Comparison of ENCODE assay signal across 13 mouse cellular contexts in genomic region chr6:119051721-119052120, GRCm38 (mm10).
DNase-seq lines count a peak whose midpoint lies in the region; ATAC-seq and TF ChIP-seq lines count a peak whose summit lies in the region.
"Had no signal": no experiment of that assay in that cellular context is flagged by ENCODE, and none has a peak within 500 bp of the region (broad histone marks: within the 10 kb centered on the region; RNA-seq: fewer than 3 reads in every experiment).

No protein-coding gene starts in this region.

- TF ChIP-seq POLR2A in kidney, adult 2 months (IDR thresholded peaks at IDR 0.05; ENCODE audit: low read depth, low read length): no peak

- TF ChIP-seq CTCF in intestine, postnatal 0 days (IDR thresholded peaks at IDR 0.05; ENCODE audit: low read depth): no peak
- TF ChIP-seq CTCF in kidney, adult 2 months (conservative IDR thresholded peaks at IDR 0.05; ENCODE audit: insufficient read depth, insufficient read length, low read depth, low read length): no peak

- H3K27ac ChIP-seq in intestine, embryonic 15.5 days: 0 out of 2 replicates have a peak overlapping the region, but pooled peaks have one; percentile 36
- H3K27ac ChIP-seq in intestine, postnatal 0 days (ENCODE audit: low read depth, low read length): no peak overlapping the region
- H3K27ac ChIP-seq in stomach, embryonic 14.5 days (ENCODE audit: low read length): peak overlapping the region; percentile 33; the same call in 1 of the 2 replicates
- no peak overlapping the region for H3K27ac ChIP-seq in kidney, adult 2 months (ENCODE audit: insufficient read depth, low read depth, low read length)
- H3K27ac ChIP-seq: hindbrain, embryonic 13.5 days; liver, embryonic 12.5 days had no signal

- ATAC-seq in intestine, embryonic 15.5 days: no peak
- no peak for ATAC-seq in intestine, postnatal 0 days
- no peak for ATAC-seq in stomach, embryonic 14.5 days (ENCODE audit: insufficient number of reproducible peaks, insufficient read depth, low FRiP score, low read depth)
- ATAC-seq: liver, embryonic 12.5 days had no signal

- H3K4me1 ChIP-seq in intestine, embryonic 15.5 days (replicated peaks): 0 out of 2 replicates have a peak, but pooled peaks cover 10% of the 10 kb centered on the region
- H3K4me1 ChIP-seq in intestine, postnatal 0 days (replicated peaks; ENCODE audit: control insufficient read depth, insufficient read depth, low read length): no peaks in the 10 kb centered on the region
- peaks cover 14% of the 10 kb centered on the region; the same call in 1 of the 2 replicates for H3K4me1 ChIP-seq in stomach, embryonic 14.5 days (ENCODE audit: control insufficient read depth, insufficient read depth, low read length)
- H3K4me1 ChIP-seq in kidney, adult 2 months (ENCODE audit: control insufficient read depth, insufficient read depth, low read length): no peaks in the 10 kb centered on the region
- H3K4me1 ChIP-seq: hindbrain, embryonic 13.5 days; liver, embryonic 12.5 days had no signal

- no peak overlapping the region for H3K4me2 ChIP-seq in intestine, embryonic 15.5 days (replicated peaks)
- no peak overlapping the region for H3K4me2 ChIP-seq in intestine, postnatal 0 days (replicated peaks; ENCODE audit: low read depth)
- H3K4me2 ChIP-seq in stomach, embryonic 14.5 days (replicated peaks; ENCODE audit: low read depth, low read length): no peak overlapping the region
- H3K4me2 ChIP-seq: hindbrain, embryonic 13.5 days; liver, embryonic 12.5 days had no signal

- peaks cover 7% of the 10 kb centered on the region for H3K27me3 ChIP-seq in intestine, embryonic 15.5 days (replicated peaks)
- H3K27me3 ChIP-seq in intestine, postnatal 0 days (replicated peaks; ENCODE audit: control insufficient read depth, insufficient read depth, low read length): no peaks in the 10 kb centered on the region
- no peaks in the 10 kb centered on the region for H3K27me3 ChIP-seq in stomach, embryonic 14.5 days (ENCODE audit: control insufficient read depth, insufficient read depth, low read length)
- H3K27me3 ChIP-seq in kidney, adult 2 months (replicated peaks; ENCODE audit: control insufficient read depth, insufficient read depth, low read length): no peaks in the 10 kb centered on the region
- H3K27me3 ChIP-seq: hindbrain, embryonic 13.5 days; kidney, embryonic 15.5 days had no signal

- peak; percentile 11 for DNase-seq in fat pad, adult 2 months (ENCODE audit: extremely low read depth, low read depth, low spot score)
- peak; percentile 25 to 47 for DNase-seq in heart, postnatal 14 days
- DNase-seq in kidney, adult 2 months: no peak
- DNase-seq in kidney, adult 9 months: no peak
- DNase-seq: adrenal gland, adult 2 months; cerebellum, postnatal 25 days; layer of hippocampus, adult 9-11 months had no signal

- intact Hi-C loops in heart, postnatal 14 days (cut with DNase I): no loop called here

- 63% methylated on average over 2 of the region's 2 CpGs for WGBS in intestine, embryonic 15.5 days
- 62% methylated on average over 2 of the region's 2 CpGs for WGBS in intestine, postnatal 0 days
- WGBS in stomach, embryonic 14.5 days: 57% methylated on average over 2 of the region's 2 CpGs
- WGBS in kidney, adult 2 months: 67% methylated on average over 2 of the region's 2 CpGs

- no peaks in the 10 kb centered on the region for H3K9me3 ChIP-seq in intestine, embryonic 15.5 days
- no peaks in the 10 kb centered on the region for H3K9me3 ChIP-seq in intestine, postnatal 0 days (ENCODE audit: control insufficient read depth)
- H3K9me3 ChIP-seq in stomach, embryonic 14.5 days (ENCODE audit: control insufficient read depth, low read depth, low read length): no peaks in the 10 kb centered on the region
- H3K9me3 ChIP-seq: hindbrain, embryonic 13.5 days; kidney, embryonic 15.5 days; liver, embryonic 12.5 days had no signal

- no peak overlapping the region for H3K4me3 ChIP-seq in intestine, embryonic 15.5 days (replicated peaks)
- no peak overlapping the region for H3K4me3 ChIP-seq in intestine, postnatal 0 days (ENCODE audit: low read depth, low read length)
- H3K4me3 ChIP-seq in stomach, embryonic 14.5 days (ENCODE audit: low read depth, low read length): no peak overlapping the region
- no peak overlapping the region for H3K4me3 ChIP-seq in kidney, adult 2 months (ENCODE audit: insufficient read depth, low read depth, low read length)
- H3K4me3 ChIP-seq: hindbrain, embryonic 13.5 days; kidney, embryonic 15.5 days; liver, embryonic 12.5 days had no signal

- H3K36me3 ChIP-seq in intestine, embryonic 15.5 days: no peaks in the 10 kb centered on the region
- H3K36me3 ChIP-seq in intestine, postnatal 0 days (ENCODE audit: control insufficient read depth, insufficient read depth): no peaks in the 10 kb centered on the region
- H3K36me3 ChIP-seq in stomach, embryonic 14.5 days (ENCODE audit: control insufficient read depth, insufficient read depth, low read length): no peaks in the 10 kb centered on the region
- H3K36me3 ChIP-seq in kidney, adult 2 months (ENCODE audit: control insufficient read depth, insufficient read depth, low read length): no peaks in the 10 kb centered on the region
- H3K36me3 ChIP-seq: kidney, embryonic 15.5 days; liver, embryonic 12.5 days had no signal

- no peak overlapping the region for H3K9ac ChIP-seq in intestine, embryonic 15.5 days
- no peak overlapping the region for H3K9ac ChIP-seq in intestine, postnatal 0 days (ENCODE audit: low read depth, low read length)
- H3K9ac ChIP-seq in stomach, embryonic 14.5 days (replicated peaks; ENCODE audit: low read depth, low read length): no peak overlapping the region
- H3K9ac ChIP-seq: hindbrain, embryonic 13.5 days; kidney, embryonic 15.5 days; liver, embryonic 12.5 days had no signal

Comparison
In these comparisons a context has a peak if more than half of its experiments do, and no peak if none do; other contexts are left out.
1. H3K27ac ChIP-seq: peak in intestine, embryonic 15.5 days (single experiment) and stomach, embryonic 14.5 days (single experiment); none in intestine, postnatal 0 days (single experiment) and kidney, adult 2 months (single experiment).
2. DNase-seq: peak in fat pad, adult 2 months (single experiment) and heart, postnatal 14 days (2 of 2); none in kidney, adult 2 months (single experiment) and kidney, adult 9 months (single experiment).